Mouse (Mus musculus) lung, postnatal 0 days (tissue): ENCODE measurements around the gene Bricd5.

Source experiments
- CTCF ChIP-seq: IDR thresholded peaks from 2 replicates; pipeline ENCODE4 v1.5.1; 2016; ENCODE audit warnings: antibody characterized with exemption, mild to moderate bottlenecking
- EP300 ChIP-seq: IDR thresholded peaks from 2 replicates; pipeline ENCODE4 v1.6.1; 2016; ENCODE audit warnings: antibody characterized with exemption, mild to moderate bottlenecking, control low read depth

- TF ChIP-seq EP300 (no peak), CTCF (no peak)
These were observed 9.8 kb downstream of the Bricd5 start for GRCm38 (mm10) chr17:24483495-24483894.
